Mouse (Mus musculus) mature B cell (primary cell): ENCODE measurements around the gene F2.

ENCODE experiments used
- in situ Hi-C: fragments of 300-500 bp; cut with MboI; formaldehyde crosslinking; loops from 2 replicates; pipeline ENCODE4 v1.14.3; 2019

Gene F2

DNA sequence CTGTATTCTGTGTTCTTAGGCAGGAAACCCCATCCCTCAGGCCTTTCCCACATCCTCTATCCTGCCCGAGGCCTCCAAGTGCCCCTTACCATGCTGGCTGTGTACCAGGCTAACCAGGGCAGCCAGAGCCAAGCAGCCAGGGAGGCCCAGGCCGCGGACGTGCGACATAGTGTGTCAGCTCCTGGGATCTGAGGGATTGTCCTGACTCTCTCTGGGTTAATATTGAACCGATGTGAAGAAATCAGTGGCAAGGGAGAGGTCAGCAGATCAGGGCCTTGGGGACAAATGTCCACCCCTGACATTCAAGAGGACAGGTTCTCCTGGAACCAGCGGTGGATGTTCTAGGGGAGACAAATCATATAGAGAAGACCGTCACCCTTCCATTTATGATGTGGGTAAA, at the start of gene F2:
F2 (minus strand) TSS at position 186 of the 400 bp plus-strand sequence.
- in situ Hi-C loops = no loop called here

DNA sequence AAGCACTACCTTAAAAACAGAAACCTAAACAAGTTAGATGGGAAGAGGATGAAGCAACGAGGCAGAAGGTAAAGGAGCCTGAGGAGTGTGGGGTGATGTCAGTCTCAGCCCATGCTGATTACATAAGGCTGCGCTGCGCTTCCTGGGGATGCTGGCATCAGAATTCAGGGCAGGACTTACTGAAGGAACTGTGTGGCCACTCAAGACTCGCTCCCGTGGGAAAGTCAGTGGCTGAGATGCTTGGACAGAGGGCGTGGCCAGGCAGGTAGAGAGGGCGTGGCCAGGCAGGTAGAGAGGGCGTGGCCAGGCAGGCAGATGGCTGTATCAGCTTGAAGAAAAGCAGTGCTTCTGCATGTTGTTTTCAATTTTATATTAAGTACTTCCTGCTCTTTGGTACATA, 47.7 kb upstream of the F2 start:
- in situ Hi-C loops = no loop called here

DNA sequence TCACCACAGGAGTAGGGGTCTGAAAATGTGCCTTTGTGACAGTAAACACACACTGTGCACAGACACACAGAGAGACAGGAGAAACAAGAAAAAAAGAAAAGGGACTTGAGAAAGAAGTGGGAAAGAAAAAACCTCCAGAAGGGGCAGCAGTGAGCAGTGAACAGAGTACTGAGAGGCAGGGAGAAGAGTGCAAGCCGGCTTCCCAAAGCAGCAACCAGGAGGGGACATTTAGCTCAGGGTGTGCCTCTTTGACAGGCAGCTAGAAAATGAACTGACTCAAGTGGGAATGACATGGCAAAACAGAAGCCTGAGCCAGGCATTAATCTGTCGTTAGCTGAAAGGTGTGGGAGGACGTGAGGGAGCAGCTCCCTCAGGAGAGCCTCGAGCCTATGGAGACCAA, 46.6 kb upstream of the F2 start:
- in situ Hi-C loops = no loop called here

DNA sequence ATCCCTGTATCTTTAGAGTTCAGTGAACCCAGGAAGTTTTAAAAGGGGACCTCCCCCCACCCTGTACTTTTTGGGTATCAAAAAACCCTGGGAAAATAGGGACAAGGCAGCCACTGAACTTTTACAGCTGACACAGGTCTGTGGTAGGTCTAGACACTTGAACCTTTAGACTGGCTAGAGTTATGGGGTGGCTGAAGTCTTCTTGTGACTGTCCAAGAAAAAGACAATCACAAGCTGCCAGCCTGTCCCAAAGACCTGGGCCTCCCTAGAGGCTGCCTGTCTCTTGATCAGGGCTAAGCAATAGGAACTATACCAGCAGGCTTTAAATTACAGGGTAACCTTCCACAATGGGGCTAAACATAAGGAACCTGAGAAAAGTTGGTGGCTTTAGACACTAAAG, 40.7 kb upstream of the F2 start:
- in situ Hi-C loops = no loop called here

DNA sequence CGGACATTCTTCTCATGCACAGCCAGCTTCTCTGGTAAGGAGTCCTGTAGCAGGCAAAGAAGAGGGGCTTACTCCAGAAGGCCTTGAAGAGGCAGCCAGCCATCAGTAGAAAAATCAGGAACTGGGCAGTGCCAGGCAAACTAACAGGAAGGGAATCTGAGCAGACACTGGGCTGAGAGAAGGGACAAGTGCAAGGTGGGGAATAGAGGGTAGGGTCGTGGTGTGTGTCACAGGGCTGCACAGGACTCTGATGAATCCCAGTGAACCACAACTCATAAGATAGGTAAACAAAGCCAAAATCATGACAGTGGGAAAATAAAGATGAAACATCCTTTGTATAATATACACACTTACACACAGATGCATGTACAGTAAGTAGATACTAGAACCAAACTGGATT, 40.2 kb upstream of the F2 start:
- in situ Hi-C loops = no loop called here

DNA sequence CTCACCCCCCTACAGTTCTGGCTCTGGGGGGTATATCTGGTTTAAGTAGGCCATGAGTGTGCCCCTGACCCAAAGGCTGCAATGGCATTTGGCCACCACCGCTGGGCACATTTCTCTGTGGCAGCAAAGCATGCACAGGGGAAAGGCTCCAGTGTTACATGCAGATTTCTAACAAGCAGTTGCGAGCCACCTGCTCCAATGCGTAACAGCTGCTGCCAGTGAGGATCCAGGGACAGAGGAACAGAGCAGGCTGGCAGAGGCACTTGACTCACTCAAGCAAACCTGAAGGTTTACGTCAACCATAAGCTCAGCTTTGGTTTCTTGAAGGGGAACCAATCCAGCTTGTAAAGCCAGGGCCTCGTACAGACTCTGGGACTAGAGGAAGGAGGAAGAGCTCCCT, 38.7 kb upstream of the F2 start:
- in situ Hi-C loops = no loop called here

DNA sequence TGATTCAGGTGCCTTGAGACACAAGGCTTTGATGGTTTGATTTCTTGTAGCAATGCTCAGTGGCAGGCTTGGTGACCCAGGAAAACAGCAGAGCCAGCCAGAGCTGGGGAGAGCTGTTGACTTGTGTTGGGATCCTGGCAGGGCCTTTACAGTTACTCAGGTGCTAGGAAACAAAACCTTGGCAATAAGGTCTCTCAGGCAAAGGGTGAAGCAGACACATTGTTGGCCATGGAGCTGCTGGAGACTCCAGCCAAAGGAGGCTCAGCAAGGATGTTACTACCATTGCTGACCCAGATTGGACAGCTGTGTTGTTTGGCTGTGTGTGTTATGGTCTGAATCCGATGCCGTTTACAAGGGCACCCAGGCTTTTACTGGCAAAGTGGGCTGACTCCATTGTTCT, 37.4 kb upstream of the F2 start:
- in situ Hi-C loops = no loop called here

DNA sequence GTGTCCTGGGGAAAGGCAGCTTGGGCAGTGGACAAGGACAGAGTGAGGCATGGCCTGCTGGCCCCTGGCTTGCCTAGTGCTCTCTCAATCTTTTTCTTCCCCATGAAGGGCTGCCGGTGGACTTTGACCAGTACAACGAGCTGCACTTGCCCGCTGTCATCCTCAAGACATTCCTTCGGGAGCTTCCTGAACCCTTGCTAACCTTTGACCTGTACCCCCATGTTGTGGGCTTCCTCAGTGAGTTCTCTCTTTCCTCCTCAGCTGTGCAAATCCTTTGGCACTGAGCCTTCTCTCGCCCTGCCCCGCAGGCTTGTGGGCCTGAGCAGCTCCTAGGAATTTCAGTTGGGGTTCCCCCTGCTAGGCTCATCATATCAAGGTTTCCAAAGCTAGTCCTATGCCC, 33.8 kb upstream of the F2 start:
- in situ Hi-C loops = no loop called here

DNA sequence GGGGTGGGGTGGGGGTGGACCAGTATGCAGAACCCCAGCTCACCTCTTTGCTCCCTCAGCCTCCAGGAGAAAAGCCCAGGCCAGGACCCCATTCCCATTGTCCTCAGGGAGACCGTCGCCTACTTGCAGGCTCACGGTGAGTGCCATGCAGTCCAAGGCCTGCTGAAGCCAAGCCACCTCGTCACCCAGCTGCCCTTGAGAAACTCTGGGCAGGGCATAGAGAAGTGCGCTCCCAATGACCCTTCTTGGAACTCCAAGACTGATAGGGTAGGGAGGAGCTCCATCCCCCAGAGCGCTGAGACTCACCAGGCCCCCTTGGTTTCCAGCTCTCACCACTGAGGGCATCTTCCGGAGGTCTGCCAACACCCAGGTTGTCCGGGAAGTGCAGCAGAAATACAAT, 33.1 kb upstream of the F2 start:
- in situ Hi-C loops = no loop called here

DNA sequence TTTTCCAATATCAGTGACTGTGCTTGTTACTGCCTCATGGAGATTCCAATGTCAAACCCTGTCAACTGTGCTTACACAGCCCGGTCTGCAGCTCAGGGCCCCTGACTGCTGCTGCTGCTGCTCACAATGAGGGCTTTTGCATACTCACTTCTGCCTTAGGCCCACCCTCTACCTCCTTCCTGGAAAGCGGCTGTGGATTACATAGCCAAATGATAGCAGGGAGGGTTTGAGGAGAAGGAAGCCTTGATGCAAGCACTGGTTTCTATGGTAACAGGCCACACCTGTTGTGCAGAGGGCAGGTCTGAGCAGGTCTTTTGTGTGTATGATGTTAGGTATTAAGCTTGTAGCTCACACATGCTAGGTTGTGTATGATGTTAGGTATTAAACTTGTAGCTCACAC, 31.5 kb upstream of the F2 start:
- in situ Hi-C loops = no loop called here

DNA sequence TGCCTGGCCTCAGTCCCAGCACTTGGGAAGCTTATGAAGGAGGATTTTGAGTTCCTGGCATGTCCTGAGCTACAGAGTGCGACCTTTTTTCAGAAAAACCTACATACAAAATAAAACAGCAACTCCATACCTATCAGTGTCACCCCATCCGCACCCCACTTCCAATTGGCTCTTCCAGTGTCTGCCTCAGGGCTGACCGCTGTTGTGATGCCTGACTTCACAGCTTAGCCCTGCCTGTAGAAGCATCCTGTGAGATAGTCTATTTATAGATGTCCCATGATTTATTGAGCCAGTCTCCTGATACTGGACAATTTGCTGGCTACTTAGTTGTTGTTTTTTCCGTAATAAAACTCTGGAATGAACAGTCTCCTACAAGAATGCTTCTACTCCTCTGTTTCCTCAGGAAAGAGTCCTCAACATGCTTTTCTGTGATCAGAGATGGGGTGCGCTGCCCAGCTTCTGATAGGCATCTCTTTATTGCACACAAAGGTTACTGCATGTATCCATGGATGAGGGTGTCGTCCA, 30.2 kb upstream of the F2 start:
- in situ Hi-C loops = no loop called here

DNA sequence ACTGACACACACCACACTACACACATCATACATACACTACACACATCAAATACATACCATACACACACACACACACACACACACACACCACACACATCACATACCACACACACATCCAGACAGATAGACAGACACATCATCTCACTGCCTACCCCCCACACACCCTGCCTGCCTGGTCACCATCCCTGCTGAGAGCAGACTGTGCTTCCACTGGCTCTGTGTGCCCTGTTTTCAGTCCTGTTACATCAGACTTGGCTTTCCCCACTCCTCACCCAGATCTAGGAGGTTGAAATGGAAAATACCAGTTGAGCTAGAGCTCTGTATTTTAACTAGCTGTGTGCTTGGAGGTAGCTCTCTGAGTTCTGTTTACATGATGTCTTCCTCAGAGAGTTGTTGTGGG, 28.6 kb upstream of the F2 start:
- in situ Hi-C loops = no loop called here

DNA sequence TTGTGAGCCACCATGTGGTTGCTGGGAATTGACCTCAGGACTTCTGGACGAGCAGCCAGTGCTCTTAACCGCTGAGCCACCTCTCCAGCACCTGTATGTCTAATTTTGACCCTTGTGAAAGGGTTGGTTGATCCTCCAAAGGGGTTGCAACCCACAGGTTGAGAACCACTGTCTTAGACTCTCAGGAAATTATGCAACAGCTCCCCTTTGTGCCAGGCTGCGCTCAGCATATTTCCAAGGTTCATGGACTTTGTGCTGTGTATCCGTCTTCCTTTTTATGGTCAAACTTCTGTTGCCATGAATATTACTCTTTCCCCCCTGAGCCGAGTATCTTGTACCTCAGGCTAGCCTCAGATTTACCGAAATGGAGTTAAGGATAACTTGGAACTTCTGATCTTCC, 24.8 kb upstream of the F2 start:
- in situ Hi-C loops = no loop called here

DNA sequence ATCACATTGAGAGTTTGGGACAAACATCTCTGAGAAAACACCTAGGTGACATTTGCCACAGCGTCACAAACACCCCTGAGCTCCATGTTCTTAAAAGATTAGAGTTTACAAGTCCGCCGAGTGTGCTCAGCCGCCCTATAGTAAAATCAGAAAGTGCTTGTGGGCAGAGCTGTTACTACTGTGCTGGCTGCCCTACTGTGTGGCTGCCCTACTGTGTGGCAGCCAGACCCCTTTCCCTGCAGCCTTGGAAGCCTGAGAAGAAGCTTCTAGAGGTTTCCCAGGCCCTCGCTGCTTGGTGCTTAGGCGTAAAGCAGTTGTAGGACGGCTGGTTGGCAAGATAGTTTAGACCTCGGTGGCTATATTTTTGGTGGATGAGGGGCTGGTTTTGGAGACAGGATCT, 23.4 kb upstream of the F2 start:
- in situ Hi-C loops = no loop called here

DNA sequence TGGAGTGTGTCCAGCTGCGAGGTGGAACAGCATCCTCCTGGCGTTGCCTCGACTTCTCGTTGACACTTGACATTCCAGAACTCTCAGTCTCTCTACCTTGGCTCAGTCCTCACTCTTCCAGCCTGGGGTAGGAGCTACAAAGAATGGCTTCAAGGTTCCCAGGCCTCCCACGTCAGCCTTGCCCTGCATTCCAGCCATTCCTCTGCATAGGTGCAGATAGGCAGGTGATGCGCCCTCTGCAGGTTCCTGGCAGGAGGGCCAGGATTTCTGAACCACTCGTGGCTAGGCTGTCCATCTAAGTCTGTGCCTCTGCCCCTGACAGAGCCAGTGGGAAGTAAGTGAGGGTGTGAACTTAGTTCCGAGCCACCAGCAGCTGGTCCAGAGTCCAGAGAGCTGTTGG, 20.6 kb upstream of the F2 start:
- in situ Hi-C loops = no loop called here

DNA sequence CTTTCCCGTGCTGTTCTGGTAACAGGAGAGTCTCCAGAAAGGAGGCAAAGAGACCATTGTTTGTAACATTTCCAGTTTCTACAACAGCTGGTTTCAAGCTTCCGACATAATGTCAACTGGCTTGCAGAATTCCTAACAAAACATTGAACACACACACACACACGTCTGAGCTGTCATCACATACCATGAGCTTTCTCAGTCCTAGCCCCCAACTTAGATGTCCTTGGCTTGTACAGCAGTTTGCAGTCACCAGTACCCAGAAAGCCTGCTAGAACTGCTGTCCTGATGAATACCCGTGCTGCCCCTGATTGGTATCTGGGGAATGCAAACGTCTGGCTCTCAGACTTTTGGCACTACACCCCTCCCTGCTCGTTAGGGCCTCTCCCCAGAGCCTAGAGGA, 19.6 kb upstream of the F2 start:
- in situ Hi-C loops = no loop called here

DNA sequence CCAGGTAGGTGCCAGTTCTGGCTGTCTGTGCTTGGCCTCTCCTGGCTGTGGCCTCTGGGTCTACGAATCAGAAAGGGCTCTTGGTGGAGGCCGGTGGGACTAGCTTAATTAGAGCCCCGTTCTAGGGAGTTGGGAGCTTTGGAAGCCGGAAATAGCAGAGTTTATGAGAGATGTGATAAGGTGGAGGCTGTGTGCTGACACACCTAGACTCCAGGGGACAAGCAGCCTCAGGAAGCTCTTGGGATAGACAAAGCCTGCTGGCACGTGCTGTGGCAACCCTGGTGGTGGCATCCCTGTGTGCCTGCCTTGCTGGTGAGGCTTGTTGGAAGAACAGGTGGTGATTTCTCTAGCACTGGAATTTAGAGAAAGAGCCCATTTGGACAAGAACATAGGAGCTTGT, 19.2 kb upstream of the F2 start:
- in situ Hi-C loops = no loop called here

DNA sequence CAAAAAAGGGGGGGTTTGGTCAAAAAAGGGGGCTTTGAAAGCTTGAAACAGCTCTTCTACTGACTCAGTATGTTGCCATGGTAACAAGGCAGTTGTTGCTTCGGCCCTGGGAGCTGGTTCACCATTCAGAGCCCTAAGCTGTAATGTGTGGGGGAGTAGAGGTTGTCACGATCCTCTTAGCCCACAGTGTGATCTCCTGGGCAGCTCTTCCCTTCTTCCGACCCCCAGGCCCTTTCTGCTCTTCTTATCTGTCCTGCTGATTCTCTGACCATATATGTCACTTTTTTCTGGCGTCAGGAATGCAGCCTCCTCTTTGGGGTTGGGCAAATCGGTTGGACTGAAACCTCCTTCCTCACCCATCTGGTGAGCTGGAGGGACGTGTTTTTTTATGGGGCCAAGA, 16.6 kb upstream of the F2 start:
- in situ Hi-C loops = no loop called here

DNA sequence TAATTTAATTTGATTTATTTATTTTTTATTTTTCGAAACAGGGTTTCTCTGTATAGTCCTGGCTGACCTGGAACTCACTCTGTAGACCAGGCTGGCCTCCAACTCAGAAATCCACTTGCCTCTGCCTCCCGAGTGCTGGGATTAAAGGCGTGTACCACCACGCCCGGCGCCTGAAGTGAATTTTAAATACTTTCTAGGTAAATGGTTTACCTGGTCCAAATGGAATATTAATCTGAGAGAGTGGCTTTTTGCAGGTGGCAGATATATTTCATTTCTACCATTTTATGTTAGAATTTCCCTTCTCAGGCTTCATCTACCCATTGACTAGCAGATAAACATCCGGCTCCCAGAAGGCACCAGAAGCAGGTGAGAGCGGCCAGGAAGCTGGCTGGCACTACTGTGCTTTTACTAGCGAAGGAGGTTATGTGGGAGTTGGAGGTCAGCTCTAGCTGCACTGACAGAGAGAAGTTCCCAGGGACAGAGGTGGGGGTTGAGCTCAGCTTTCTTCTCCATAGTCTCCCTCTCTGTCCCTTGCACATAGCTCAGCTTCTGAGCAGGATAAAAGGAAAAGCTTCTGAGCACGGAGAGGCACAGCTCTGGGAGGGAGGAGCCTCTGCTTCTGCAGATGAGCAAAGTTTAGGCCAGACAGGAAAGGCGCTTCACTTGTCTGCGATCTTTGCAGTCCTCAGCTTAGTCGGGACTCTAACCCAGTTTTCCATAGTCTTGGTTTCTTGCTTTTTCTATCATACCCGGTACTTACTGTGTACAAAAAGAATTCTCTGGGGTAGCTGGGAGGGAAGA, 15.4 kb upstream of the F2 start:
- in situ Hi-C loops = no loop called here

DNA sequence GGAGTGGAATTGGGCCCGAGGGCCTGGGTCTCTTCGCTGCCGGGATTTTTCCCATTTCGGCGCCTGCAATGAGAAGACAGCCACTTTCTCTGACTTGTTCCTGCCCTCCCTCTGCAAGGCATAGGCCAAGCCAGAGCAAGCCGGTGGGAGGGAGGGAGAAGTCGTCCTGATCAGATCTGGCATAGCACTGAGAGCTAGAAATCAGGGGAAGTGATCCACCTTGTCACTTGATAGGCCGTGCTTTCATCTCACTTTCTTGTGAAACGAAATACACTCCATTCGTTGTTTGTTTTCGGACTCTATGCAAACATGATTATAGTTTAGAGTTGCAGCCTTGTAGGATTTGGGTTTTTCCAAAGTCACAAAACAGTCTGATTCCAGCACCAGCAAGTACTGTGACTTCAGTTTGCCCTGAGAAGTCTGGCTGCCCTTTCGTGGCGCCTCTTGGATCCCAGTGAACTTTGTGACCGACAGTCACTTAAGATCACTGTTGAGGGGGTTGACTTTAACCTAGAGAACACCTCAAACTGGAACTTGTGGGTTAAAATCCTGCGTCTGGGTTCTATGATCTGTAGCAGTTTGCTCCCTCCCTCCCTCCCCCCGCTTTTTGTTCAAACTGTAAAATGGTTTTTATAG, 14.3 kb upstream of the F2 start:
- in situ Hi-C loops = no loop called here

DNA sequence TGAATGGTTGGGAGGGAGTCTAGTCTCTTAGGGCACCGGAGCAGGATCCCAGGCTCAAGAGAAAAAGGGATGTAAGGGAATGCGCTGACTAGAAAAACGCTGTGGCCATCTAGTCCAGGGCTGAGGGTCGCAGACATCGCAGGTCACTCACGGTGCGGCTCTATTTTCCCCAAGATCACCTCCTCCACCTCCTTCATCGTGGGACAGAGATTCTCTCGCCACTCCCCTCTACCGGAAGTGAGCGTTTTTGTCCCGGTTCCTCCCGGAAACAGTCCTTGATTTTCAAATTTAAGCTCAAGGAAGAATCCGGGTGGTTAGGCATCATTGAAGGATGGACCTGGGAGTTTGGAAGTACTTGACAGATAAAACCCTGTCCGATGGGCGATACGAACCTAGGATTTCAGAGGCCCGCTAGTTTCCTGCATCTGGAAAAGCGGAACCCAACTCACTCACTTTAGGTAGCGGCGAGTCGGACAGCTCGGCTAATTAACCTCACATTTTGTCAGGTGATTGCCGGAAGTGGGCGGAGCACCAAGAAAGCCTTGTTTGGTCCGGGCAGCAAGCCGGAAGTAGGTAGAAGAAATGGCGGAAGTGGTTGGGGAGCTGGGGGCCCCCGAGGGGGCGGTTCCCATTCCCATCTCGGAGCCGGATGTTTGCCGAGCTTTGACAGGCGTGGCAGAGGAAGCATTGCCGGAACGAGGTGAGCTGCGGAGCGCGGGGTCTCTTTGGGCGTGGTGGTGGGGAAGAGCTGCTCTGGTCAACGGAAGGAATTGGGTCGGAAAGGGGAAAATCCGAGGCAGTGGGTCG, 13.5 kb upstream of the F2 start, which contains the start of the genes Zfp408 and Arhgap1:
Zfp408 (minus strand) TSS at position 239 of the 807 bp plus-strand sequence.
Arhgap1 (plus strand) TSS at position 308 of the 807 bp plus-strand sequence.
- in situ Hi-C loops = no loop called here

DNA sequence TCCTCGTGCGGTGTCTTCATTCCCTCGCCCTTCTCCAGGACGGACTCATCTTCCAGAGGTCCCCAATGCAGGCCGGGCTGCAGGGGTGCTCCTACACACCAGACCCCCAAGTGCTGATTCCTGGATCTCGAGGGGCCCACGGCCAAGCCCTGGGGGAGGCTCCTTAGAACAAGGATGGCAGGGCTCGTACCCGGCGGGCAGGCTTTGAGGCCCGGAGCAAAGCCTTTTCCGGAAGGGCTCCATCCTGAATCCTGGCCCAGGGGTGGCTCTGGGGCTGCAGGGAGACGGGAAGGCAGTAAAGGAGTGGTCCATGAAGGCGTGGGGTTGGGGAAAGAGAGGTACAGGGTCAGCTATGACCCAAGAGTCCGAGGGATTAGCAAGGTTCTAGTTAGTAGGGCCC, 12.9 kb upstream of the F2 start:
- in situ Hi-C loops = no loop called here

DNA sequence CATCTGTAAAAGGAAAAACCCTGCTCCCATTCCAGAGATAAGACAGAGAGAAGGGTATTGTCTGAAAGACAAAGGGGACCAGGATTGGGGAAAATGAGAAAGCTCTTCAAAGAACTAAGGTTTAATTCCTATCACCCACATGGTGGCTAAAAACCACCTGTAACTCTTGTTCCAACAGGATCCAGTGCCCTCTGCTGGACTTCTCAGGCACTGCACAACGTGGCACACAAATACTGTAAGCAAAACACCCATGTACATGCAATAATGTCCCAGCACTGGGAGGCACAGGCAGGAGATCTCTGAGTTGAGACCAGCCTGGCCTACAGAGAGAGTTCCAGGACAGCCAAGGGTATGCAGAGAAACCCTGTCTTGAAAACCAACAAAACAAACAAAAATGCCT, 10.5 kb upstream of the F2 start:
- in situ Hi-C loops = no loop called here
